Mouse (Mus musculus) spleen, adult 2 months (tissue): ENCODE data around the gene Ucn2.

ENCODE experiments used
- CTCF ChIP-seq: fragments of 200-500 bp; IDR thresholded peaks from 2 replicates; pipeline ENCODE4 v1.5.1; 2011; ENCODE audit warnings: mild to moderate bottlenecking, inconsistent platforms; ENCODE audit not compliant: insufficient read depth, insufficient read length, insufficient replicate concordance; ENCODE audit errors: extremely low read depth
- POLR2A ChIP-seq: fragments of 200-500 bp; IDR thresholded peaks from 2 replicates; pipeline ENCODE4 v1.6.1; 2011; ENCODE audit warnings: low read depth, low read length, inconsistent platforms

GRCm38 (mm10) chr9:108964338-108964737 is 21.5 kb upstream of the Ucn2 start:
- no peak for TF ChIP-seq CTCF
- no peak for TF ChIP-seq POLR2A
